Mouse (Mus musculus): ENCODE results near the gene Gm15130. TPM values are rescaled to one million over a fixed set of nuclear protein-coding genes. Genes with fewer than 3 reads are reported as not detected.

Gm15130 gene
- total RNA-seq (2018; cell fraction: chromatin; rRNA removed), result not detected
- total RNA-seq (2018; cell fraction: cytosol; rRNA removed), result not detected
- total RNA-seq (2018; cell fraction: nucleus; rRNA removed), result not detected
- not detected in 3 replicates for polyA plus RNA-seq (2018)

- no peak within 1 kb of the TSS for H3K27ac ChIP-seq
- WGBS (ENCODE audit: missing documents), result 66% methylated on average over 2 of the region's 2 CpGs
These were observed at the start of gene Gm15130 for GRCm38 (mm10) chr2:111152836-111153235. Gene Gm15130, minus strand, starts transcription at chr2:111152936.

GRCm38 (mm10) chr2:111182068-111182467 lies 29.3 kb upstream of the Gm15130 start:
- Histone ChIP-seq H3K4me3 (ENCODE audit: inconsistent target) (no peak overlapping the region), H3K27ac (no peak overlapping the region), H3K36me3 (ENCODE audit: inconsistent target) (no peaks in the 10 kb centered on the region), H3K79me2 (ENCODE audit: inconsistent target) (no peaks in the 10 kb centered on the region)
- WGBS (ENCODE audit: missing documents), result 93% methylated on average over 11 of the region's 11 CpGs

More at GRCm38 (mm10) chr2:111152836-111153235, at the start of gene Gm15130:
- H3K4me3 ChIP-seq (ENCODE audit: inconsistent target), result no peak within 1 kb of the TSS
- H3K79me2 ChIP-seq (ENCODE audit: inconsistent target), result no peaks in the 10 kb centered on the region
- no peaks in the 10 kb centered on the region for H3K36me3 ChIP-seq (ENCODE audit: inconsistent target)

GRCm38 (mm10) chr2:111135739-111136138 lies 17.0 kb downstream of the Gm15130 start:
- Histone ChIP-seq H3K79me2 (ENCODE audit: inconsistent target) (no peaks in the 10 kb centered on the region), H3K27ac (no peak overlapping the region), H3K36me3 (ENCODE audit: inconsistent target) (no peaks in the 10 kb centered on the region), H3K4me3 (ENCODE audit: inconsistent target) (no peak overlapping the region)
- WGBS (ENCODE audit: missing documents), result 74% methylated on average over 5 of the region's 5 CpGs

- H3K36me3 ChIP-seq (ENCODE audit: inconsistent target), result no peaks in the 10 kb centered on the region
- H3K4me3 ChIP-seq (ENCODE audit: inconsistent target), result no peak within 1 kb of the TSS
- no peak within 1 kb of the TSS for H3K27ac ChIP-seq
- no peaks in the 10 kb centered on the region for H3K79me2 ChIP-seq (ENCODE audit: inconsistent target)
These were observed 46.9 kb downstream of the Gm15130 start, which contains the start of gene Gm13941 for GRCm38 (mm10) chr2:111105882-111106281. Gene Gm13941, minus strand, starts transcription at chr2:111105982.

Other genes with a start within 250 kb of the Gm15130 start
- not detected in 3 replicates for gene Ano3, start 202.0 kb downstream of the Gm15130 start, polyA plus RNA-seq (2018)
- not detected in 3 replicates for gene Gm13941, start 47.0 kb downstream of the Gm15130 start, polyA plus RNA-seq (2018)
- gene 4930430A15Rik, start 76.7 kb upstream of the Gm15130 start, polyA plus RNA-seq (2018), result not detected in 3 replicates
- gene Olfr1275, start 82.3 kb upstream of the Gm15130 start, polyA plus RNA-seq (2018), result not detected in 3 replicates
- gene Olfr1276, start 101.6 kb upstream of the Gm15130 start, polyA plus RNA-seq (2018), result not detected in 3 replicates
- not detected in 3 replicates for gene Olfr1277, start 121.2 kb upstream of the Gm15130 start, polyA plus RNA-seq (2018)
- gene Olfr1278, start 137.2 kb upstream of the Gm15130 start, polyA plus RNA-seq (2018), result not detected in 3 replicates
- gene Olfr1279, start 147.7 kb upstream of the Gm15130 start, polyA plus RNA-seq (2018), result not detected in 3 replicates
- gene Olfr1280, start 161.1 kb upstream of the Gm15130 start, polyA plus RNA-seq (2018), result not detected in 3 replicates
- not detected in 3 replicates for gene Olfr1281, start 173.6 kb upstream of the Gm15130 start, polyA plus RNA-seq (2018)
- not detected in 3 replicates for gene Olfr1282, start 183.1 kb upstream of the Gm15130 start, polyA plus RNA-seq (2018)
- gene Olfr1283, start 213.9 kb upstream of the Gm15130 start, polyA plus RNA-seq (2018), result not detected in 3 replicates
- gene Olfr1284, start 222.6 kb upstream of the Gm15130 start, polyA plus RNA-seq (2018), result not detected in 3 replicates

Data from macrophage (primary cell).